Mouse (Mus musculus) embryo, embryonic 9.5 days (tissue): ENCODE results near the gene AI464131.
"Not testable (repeated sequence)": the region's sequence is repeated elsewhere in the genome, so short reads cannot be mapped to it uniquely, and the experiment has no call there.

ENCODE experiments used
- DNase-seq: peaks from one replicate; pipeline ENCODE4 v3.0.0-alpha.2; 2017; ENCODE audit errors: extremely low spot score

AI464131 gene

GRCm38 (mm10) chr4:41470051-41470683 lies 32.7 kb downstream of the AI464131 start:
- no peak for DNase-seq

- no peak for DNase-seq
Measured at GRCm38 (mm10) chr4:41469199-41469598, 33.7 kb downstream of the AI464131 start.

- DNase-seq: peak; percentile 56
Measured at GRCm38 (mm10) chr4:41468396-41469080, 34.3 kb downstream of the AI464131 start.

GRCm38 (mm10) chr4:41465287-41465665 lies 37.6 kb downstream of the AI464131 start:
- DNase-seq: no peak

GRCm38 (mm10) chr4:41464345-41465286 lies 38.3 kb downstream of the AI464131 start, which contains the start of the genes Kif24 and Nudt2:
Gene Kif24 (minus strand): TSS chr4:41464887.
Gene Nudt2 (plus strand): TSS chr4:41465151.
- peak; percentile 98 for DNase-seq

- DNase-seq: not testable (repeated sequence)
Measured at GRCm38 (mm10) chr4:41463051-41463738, 39.7 kb downstream of the AI464131 start.

- no peak for DNase-seq
Measured at GRCm38 (mm10) chr4:41460690-41461089, 42.2 kb downstream of the AI464131 start.

- no peak for DNase-seq
Measured at GRCm38 (mm10) chr4:41447595-41447994, 55.3 kb downstream of the AI464131 start.
